Mouse (Mus musculus) heart, postnatal 0 days (tissue): ENCODE measurements around the gene Car5b.

Experiments used
- CTCF ChIP-seq: IDR thresholded peaks from 2 replicates; pipeline ENCODE4 v1.5.1; 2016; ENCODE audit warnings: antibody characterized with exemption, control low read depth, low read depth
- EP300 ChIP-seq: IDR thresholded peaks from 2 replicates; pipeline ENCODE4 v1.6.1; 2016; ENCODE audit warnings: antibody characterized with exemption, low read depth

DNA sequence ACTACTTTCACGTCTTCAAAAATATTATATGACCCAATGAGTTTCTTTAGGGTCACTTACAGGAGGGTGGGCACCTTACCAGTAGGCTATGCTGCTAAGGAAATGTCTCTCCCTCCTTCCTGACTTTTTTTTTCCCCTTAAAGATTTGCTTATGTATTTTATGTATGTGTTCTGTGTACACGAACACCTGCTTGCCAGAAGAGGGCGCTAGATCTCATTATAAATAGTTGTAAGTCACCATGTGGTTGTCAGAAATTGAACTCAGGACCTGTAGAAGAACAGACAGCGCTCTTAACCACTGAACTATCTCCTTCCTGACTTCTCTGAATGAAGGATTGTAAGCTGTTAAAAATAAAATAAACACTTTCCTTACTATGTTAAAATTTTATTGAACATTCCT lies 46.3 kb downstream of the Car5b start:
- TF ChIP-seq EP300 = no peak
- no peak for TF ChIP-seq CTCF
